Mouse (Mus musculus) lung, embryonic 16.5 days (tissue): ENCODE results near the gene Pkp1. TPM values are rescaled to one million over a fixed set of nuclear protein-coding genes. Genes with fewer than 3 reads are reported as not detected.

Experiments used
- ATAC-seq: fragments of 200-750 bp; cut with Nextera tagmentation; 2 replicates; pipeline ENCODE4 v1.8.0; 2017; ENCODE audit warnings: low read depth, mild to moderate bottlenecking, moderate library complexity
- H3K27ac ChIP-seq: fragments of 300-500 bp; sonication (generic); 2 replicates; pipeline ENCODE4 v1.5.1; 2014; ENCODE audit warnings: mild to moderate bottlenecking, control low read depth, low read length
- H3K27me3 ChIP-seq: fragments of 300-500 bp; sonication (generic); 2 replicates; pipeline ENCODE4 v1.6.1; 2014; ENCODE audit warnings: low read depth, low read length, mixed read lengths; ENCODE audit not compliant: control insufficient read depth, insufficient read depth
- H3K36me3 ChIP-seq: fragments of 300-500 bp; sonication (generic); 2 replicates; pipeline ENCODE4 v1.6.1; 2014; ENCODE audit warnings: low read length; ENCODE audit not compliant: control insufficient read depth, insufficient read depth
- H3K4me1 ChIP-seq: fragments of 300-500 bp; sonication (generic); replicated peaks from 2 replicates; pipeline ENCODE4 v1.6.1; 2014; ENCODE audit warnings: low read length, mixed read lengths; ENCODE audit not compliant: control insufficient read depth, insufficient read depth
- H3K4me2 ChIP-seq: fragments of 300-500 bp; sonication (generic); 2 replicates; pipeline ENCODE4 v1.6.1; 2014; ENCODE audit warnings: low read depth, low read length, control low read depth
- H3K4me3 ChIP-seq: fragments of 300-500 bp; sonication (generic); 2 replicates; pipeline ENCODE4 v1.5.1; 2014; ENCODE audit warnings: mild to moderate bottlenecking, low read length, control low read depth
- H3K9ac ChIP-seq: fragments of 300-500 bp; sonication (generic); 2 replicates; pipeline ENCODE4 v1.6.1; 2014; ENCODE audit warnings: low read length, control low read depth
- H3K9me3 ChIP-seq: fragments of 300-500 bp; sonication (generic); 2 replicates; pipeline ENCODE4 v1.6.1; 2016; ENCODE audit warnings: low read length; ENCODE audit not compliant: control insufficient read depth
- WGBS: fragments of 180-500 bp; shearing (Covaris S2); extraction: QIAGEN DNeasy Blood & Tissue Kit; methylation state at CpG from one replicate; pipeline ENCODE4 v1.1.7; 2014; 5-methylcytosine and 5-hydroxymethylcytosine counted together
- polyA plus RNA-seq: library from polyadenylated mRNA; unstranded; fragments of >200 nt; fragmentation: Nextera tagmentation; extraction: Ambion mirVana; gene quantifications from 2 replicates; pipeline ENCODE4 v1.2.1, GENCODE M21; 2015

Pkp1 gene
- polyA plus RNA-seq, 1 experiment from 2014 or later, result 0.57 TPM

DNA sequence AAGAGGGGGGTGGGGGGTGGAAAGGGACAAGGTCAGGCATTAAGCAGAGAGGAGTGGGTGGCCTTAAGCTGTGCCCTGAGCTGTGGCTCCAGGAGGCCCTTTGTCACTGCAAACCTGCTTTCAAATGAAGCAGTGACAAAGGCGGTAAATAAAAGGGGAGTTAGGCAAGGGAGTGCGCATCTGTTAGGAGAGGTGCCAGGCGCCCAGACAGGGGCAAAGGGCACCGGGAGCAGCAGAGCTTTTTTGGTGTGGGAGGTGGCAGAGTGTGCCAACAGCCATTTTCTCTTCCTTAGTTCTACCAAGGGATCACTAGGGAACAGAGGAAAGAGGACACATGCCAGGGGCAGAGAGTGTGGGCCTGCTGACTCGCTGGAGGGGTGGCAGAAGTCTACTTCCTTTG is 1.8 kb downstream of the Pkp1 start:
- H3K9me3 ChIP-seq, result no peaks in the 10 kb centered on the region
- H3K9ac ChIP-seq, result no peak overlapping the region
- no peak overlapping the region for H3K4me3 ChIP-seq
- H3K27ac ChIP-seq, result no peak overlapping the region
- ATAC-seq, result no peak
- H3K27me3 ChIP-seq, result peaks cover 61% of the 10 kb centered on the region
- 17% methylated on average over 5 of the region's 5 CpGs for WGBS
- no peak overlapping the region for H3K4me2 ChIP-seq
- H3K4me1 ChIP-seq, result peaks cover 6% of the 10 kb centered on the region
- no peaks in the 10 kb centered on the region for H3K36me3 ChIP-seq

DNA sequence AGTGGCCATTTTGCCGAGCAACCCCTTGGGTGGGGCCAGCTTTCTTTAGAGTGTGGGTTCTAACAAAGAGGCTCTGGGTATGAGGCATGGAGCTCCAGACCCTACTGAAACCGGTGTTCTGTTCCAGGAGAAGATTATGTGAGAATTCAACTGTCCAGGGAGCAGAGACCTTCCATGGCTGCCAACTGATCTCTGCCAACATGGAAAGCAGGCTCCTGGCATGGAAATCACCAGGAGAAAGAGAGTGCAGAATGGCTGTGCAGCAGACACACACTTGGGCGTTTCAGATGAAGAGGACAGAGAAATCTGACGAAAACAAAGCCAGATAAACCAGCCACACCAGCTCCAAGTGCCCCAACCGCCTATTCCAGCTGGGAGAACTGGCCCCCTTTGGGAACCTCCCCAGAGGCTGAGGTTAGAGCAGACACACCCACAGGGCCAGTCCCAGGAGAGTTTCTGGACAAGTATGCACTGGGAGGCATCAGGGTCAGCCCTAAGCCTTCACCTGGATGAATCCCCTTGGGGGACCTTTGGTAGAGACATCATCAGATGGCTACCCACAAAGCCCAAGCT is 2.4 kb downstream of the Pkp1 start:
- Histone ChIP-seq H3K27me3 (peaks cover 55% of the 10 kb centered on the region), H3K9ac (no peak overlapping the region), H3K9me3 (no peaks in the 10 kb centered on the region), H3K4me2 (no peak overlapping the region), H3K36me3 (no peaks in the 10 kb centered on the region), H3K4me3 (no peak overlapping the region), H3K27ac (no peak overlapping the region), H3K4me1 (peaks cover 6% of the 10 kb centered on the region)
- WGBS, result 30% methylated on average over 5 of the region's 5 CpGs
- ATAC-seq, result no peak

DNA sequence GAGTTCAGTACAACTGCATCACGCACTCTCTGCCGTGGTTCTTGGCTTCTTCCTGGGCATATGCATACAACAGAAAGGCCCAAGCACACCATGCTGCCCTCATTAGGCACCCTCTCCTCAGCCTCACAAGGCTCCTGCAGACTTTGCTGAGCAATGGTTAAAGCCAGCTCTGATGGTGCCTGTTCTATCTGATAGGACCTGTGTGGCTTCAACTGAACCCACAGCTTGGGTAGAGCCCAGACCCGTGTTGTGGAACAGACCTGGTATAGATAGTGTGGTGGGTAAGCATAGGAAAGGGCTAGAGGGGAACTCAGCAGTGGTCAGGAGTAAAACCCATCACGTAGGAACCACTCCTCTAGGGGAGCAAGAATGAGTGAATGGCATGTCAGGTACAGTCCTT is 5.3 kb downstream of the Pkp1 start:
- no peak overlapping the region for H3K27ac ChIP-seq

GRCm38 (mm10) chr1:135909381-135909780 is 9.6 kb downstream of the Pkp1 start:
- no peak overlapping the region for H3K4me2 ChIP-seq
- H3K36me3 ChIP-seq, result no peaks in the 10 kb centered on the region
- no peak overlapping the region for H3K9ac ChIP-seq
- 28% methylated on average over 6 of the region's 6 CpGs for WGBS
- H3K4me1 ChIP-seq, result no peaks in the 10 kb centered on the region
- ATAC-seq, result no peak
- no peaks in the 10 kb centered on the region for H3K9me3 ChIP-seq
- no peak overlapping the region for H3K27ac ChIP-seq
- no peak overlapping the region for H3K4me3 ChIP-seq
- H3K27me3 ChIP-seq, result no peaks in the 10 kb centered on the region; the same call in 1 of the 2 replicates

More for the DNA sequence above, 5.3 kb downstream of the Pkp1 start:
- no peak for ATAC-seq
- Histone ChIP-seq H3K9me3 (no peaks in the 10 kb centered on the region), H3K4me3 (no peak overlapping the region), H3K4me1 (peaks cover 2% of the 10 kb centered on the region), H3K27me3 (peaks cover 29% of the 10 kb centered on the region), H3K9ac (no peak overlapping the region), H3K4me2 (no peak overlapping the region), H3K36me3 (no peaks in the 10 kb centered on the region)
- WGBS, result 70% methylated on average over 4 of the region's 4 CpGs

DNA sequence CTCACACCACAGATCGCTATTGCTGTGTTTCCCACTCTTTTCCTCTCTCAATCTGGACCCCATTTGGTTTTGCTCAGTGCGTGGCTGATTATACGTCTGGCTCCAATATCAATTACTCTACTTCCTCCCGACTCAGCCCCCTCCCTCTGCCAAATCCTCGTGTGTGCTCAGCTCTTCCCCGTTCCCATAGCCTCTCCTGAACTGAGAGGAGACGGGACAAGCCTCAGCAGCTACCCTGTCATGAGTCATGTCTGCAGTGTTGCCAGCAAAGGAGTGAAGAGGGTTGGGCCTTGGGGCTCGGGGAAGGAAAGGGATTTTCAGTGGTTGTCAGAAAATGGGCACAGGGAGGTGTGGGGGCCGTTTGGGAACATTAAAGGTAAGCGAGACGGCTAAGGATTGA is 12.3 kb downstream of the Pkp1 start:
- Histone ChIP-seq H3K9ac (no peak overlapping the region), H3K36me3 (no peaks in the 10 kb centered on the region), H3K4me3 (no peak overlapping the region), H3K27me3 (no peaks in the 10 kb centered on the region; the same call in 1 of the 2 replicates), H3K4me1 (no peaks in the 10 kb centered on the region), H3K27ac (no peak overlapping the region), H3K4me2 (no peak overlapping the region), H3K9me3 (no peaks in the 10 kb centered on the region)
- 50% methylated on average over 11 of the region's 11 CpGs for WGBS
- peak; percentile 54; the same call in 1 of the 2 replicates for ATAC-seq

DNA sequence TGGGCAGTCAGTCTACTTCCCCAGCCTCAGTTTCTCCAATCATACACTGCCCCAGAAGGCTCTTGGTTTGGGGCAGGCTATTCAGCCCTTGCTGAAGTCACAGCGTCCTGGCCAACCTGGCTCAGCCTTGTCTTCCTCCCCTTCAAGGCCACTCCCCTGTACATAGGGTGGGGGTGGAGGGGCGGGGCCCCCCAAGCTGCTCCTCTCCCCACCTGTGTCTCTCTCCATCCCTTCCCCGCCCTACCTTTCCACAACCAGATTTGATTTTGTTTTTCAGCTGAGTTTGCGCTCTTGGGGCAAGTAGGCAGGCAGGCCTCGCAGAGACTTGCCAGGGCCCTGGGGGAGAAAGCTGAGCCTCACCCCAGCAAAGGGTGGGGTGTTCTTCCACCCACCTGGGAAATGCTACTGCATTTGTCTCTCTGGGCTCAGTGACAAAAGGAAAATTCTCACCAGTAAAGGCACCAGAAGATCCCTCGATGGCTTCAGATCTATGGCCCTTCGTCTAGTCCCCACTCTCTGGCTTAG is 19.0 kb downstream of the Pkp1 start:
- WGBS, result 63% methylated on average over 7 of the region's 7 CpGs
- no peaks in the 10 kb centered on the region for H3K9me3 ChIP-seq
- no peak for ATAC-seq
- H3K27me3 ChIP-seq, result no peaks in the 10 kb centered on the region
- H3K9ac ChIP-seq, result no peak overlapping the region
- H3K27ac ChIP-seq, result no peak overlapping the region
- H3K36me3 ChIP-seq, result no peaks in the 10 kb centered on the region
- H3K4me2 ChIP-seq, result no peak overlapping the region
- H3K4me1 ChIP-seq, result no peaks in the 10 kb centered on the region
- no peak overlapping the region for H3K4me3 ChIP-seq

DNA sequence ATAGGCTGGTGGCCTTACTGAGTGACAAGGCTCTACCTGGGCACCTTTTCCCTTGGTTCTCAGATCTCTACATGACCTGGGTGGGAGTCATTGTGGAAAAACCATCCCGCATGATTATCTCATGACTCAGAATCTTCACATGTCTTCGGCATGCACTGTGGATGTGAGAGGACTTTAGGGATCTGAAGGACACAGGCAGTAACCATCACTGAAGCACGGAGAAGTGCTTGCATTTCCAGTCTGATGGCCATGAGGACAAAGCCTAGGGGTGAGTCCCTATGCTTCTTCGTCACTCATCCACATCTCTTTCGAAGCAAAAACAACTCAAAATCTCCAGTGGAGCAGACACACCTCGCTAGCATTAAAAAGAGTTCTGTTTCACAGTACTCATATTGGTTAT is 19.7 kb downstream of the Pkp1 start:
- Histone ChIP-seq H3K27ac (no peak overlapping the region), H3K4me3 (no peak overlapping the region), H3K4me2 (no peak overlapping the region), H3K9me3 (no peaks in the 10 kb centered on the region), H3K27me3 (no peaks in the 10 kb centered on the region), H3K36me3 (no peaks in the 10 kb centered on the region), H3K4me1 (no peaks in the 10 kb centered on the region), H3K9ac (no peak overlapping the region)
- WGBS, result 87% methylated on average over 6 of the region's 6 CpGs
- no peak for ATAC-seq

- Histone ChIP-seq H3K27me3 (no peaks in the 10 kb centered on the region), H3K9ac (no peak overlapping the region), H3K4me2 (no peak overlapping the region), H3K9me3 (no peaks in the 10 kb centered on the region), H3K4me1 (no peaks in the 10 kb centered on the region), H3K27ac (no peak overlapping the region), H3K36me3 (no peaks in the 10 kb centered on the region), H3K4me3 (no peak overlapping the region)
- ATAC-seq, result no peak
- WGBS, result 73% methylated on average over 4 of the region's 4 CpGs
Measured at GRCm38 (mm10) chr1:135895367-135895766, 23.6 kb downstream of the Pkp1 start.

DNA sequence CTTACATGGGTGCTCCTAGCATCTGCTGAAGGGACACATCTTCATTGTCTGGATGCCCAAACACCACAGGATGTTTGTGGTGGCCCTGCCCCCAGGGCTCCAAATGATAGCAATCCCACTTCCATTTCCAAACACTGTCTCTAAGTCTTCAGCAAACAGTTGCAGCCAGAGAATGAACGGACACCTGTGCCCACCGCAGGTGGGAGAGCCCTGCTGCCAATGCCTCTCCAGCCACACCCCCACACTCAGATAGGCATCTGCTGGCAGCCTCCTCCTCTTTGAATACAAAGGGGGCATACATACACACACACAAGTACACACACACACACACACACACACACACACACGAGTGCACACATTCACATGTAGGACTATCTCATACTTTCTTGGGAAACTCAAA is 25.6 kb downstream of the Pkp1 start:
- Histone ChIP-seq H3K27me3 (peaks cover 2% of the 10 kb centered on the region; the same call in 1 of the 2 replicates), H3K4me2 (no peak overlapping the region), H3K9me3 (no peaks in the 10 kb centered on the region), H3K36me3 (no peaks in the 10 kb centered on the region), H3K4me1 (no peaks in the 10 kb centered on the region), H3K27ac (no peak overlapping the region), H3K4me3 (no peak overlapping the region), H3K9ac (no peak overlapping the region)
- WGBS, result 67% methylated on average over 3 of the region's 3 CpGs
- ATAC-seq, result no peak
